Mouse (Mus musculus): Measurements from ENCODE around the gene Nes. TPM values are rescaled to one million over a fixed set of nuclear protein-coding genes. Genes with fewer than 3 reads are reported as not detected.

The Nes gene
- total RNA-seq, 2 experiments from 2014 or later = 56.4 to 62.4 TPM

GRCm38 (mm10) chr3:87949266-87949954 is 21.5 kb upstream of the Nes start:
- intact Hi-C loops (cut with DNase I) = no loop called here
- DNase-seq = no peak

GRCm38 (mm10) chr3:87949955-87950515 is 20.8 kb upstream of the Nes start:
- no peak for DNase-seq
- intact Hi-C loops (cut with DNase I) = no loop called here

- intact Hi-C loops (cut with DNase I) = no loop called here
- DNase-seq = no peak
Measured at GRCm38 (mm10) chr3:87951946-87952345, 18.9 kb upstream of the Nes start.

GRCm38 (mm10) chr3:87952440-87952839 is 18.4 kb upstream of the Nes start:
- no peak for DNase-seq
- intact Hi-C loops (cut with DNase I) = no loop called here

- intact Hi-C loops (cut with DNase I) = no loop called here
- no peak for DNase-seq
Measured at GRCm38 (mm10) chr3:87958056-87958455, 12.8 kb upstream of the Nes start.

GRCm38 (mm10) chr3:87958476-87958875 is 12.4 kb upstream of the Nes start:
- no peak for DNase-seq
- intact Hi-C loops (cut with DNase I) = no loop called here

- no peak for DNase-seq
- intact Hi-C loops (cut with DNase I) = no loop called here
Measured at GRCm38 (mm10) chr3:87958967-87959366, 11.9 kb upstream of the Nes start.

- intact Hi-C loops (cut with DNase I) = no loop called here
- DNase-seq = no peak
Measured at GRCm38 (mm10) chr3:87959371-87959770, 11.5 kb upstream of the Nes start.

GRCm38 (mm10) chr3:87960191-87960585 is 10.7 kb upstream of the Nes start:
- intact Hi-C loops (cut with DNase I) = loop anchor here (5.0 kb wide), 1 partner anchor 37 kb away; no protein-coding TSS in a partner anchor
- DNase-seq = no peak

GRCm38 (mm10) chr3:87960586-87961191 is 10.2 kb upstream of the Nes start:
- DNase-seq = peak; percentile 93
- intact Hi-C loops (cut with DNase I) = loop anchor here (1.0 to 5.0 kb wide), 2 partner anchors 25 to 37 kb away; no protein-coding TSS in a partner anchor

- intact Hi-C loops (cut with DNase I) = loop anchor here (1.0 kb wide), 1 partner anchor 17 kb away; no protein-coding TSS in a partner anchor
- peak; percentile 73 to 84 for DNase-seq
Measured at GRCm38 (mm10) chr3:87970184-87970938, 517 bp upstream of the Nes start.

GRCm38 (mm10) chr3:87971489-87972202 is 768 bp downstream of the Nes start:
- intact Hi-C loops (cut with DNase I) = loop anchor here (1.0 kb wide), 1 partner anchor 100 kb away; no protein-coding TSS in a partner anchor
- DNase-seq = peak in 1 of 2 experiments; percentile 34

GRCm38 (mm10) chr3:87972203-87972664 is 1.4 kb downstream of the Nes start:
- intact Hi-C loops (cut with DNase I) = no loop called here
- DNase-seq = no peak

- no peak for DNase-seq
- intact Hi-C loops (cut with DNase I) = no loop called here
Measured at GRCm38 (mm10) chr3:87972776-87973175, 1.9 kb downstream of the Nes start.

- DNase-seq = no peak
- intact Hi-C loops (cut with DNase I) = no loop called here
Measured at GRCm38 (mm10) chr3:87973593-87974380, 2.9 kb downstream of the Nes start.

- DNase-seq = peak; percentile 63 to 65
- intact Hi-C loops (cut with DNase I) = no loop called here
Measured at GRCm38 (mm10) chr3:87974381-87974987, 3.6 kb downstream of the Nes start.

- intact Hi-C loops (cut with DNase I) = no loop called here
- DNase-seq = no peak
Measured at GRCm38 (mm10) chr3:87979493-87979892, 8.6 kb downstream of the Nes start.

GRCm38 (mm10) chr3:87980085-87980484 is 9.2 kb downstream of the Nes start:
- no peak for DNase-seq
- intact Hi-C loops (cut with DNase I) = no loop called here

GRCm38 (mm10) chr3:87980728-87981127 is 9.8 kb downstream of the Nes start:
- intact Hi-C loops (cut with DNase I) = no loop called here
- DNase-seq = no peak

Data from heart, postnatal 10 days (tissue).